Mouse (Mus musculus) embryonic fibroblast, embryonic 13.5 days (primary cell): ENCODE measurements around the gene Mgl2.
"Not testable (repeated sequence)": the region's sequence is repeated elsewhere in the genome, so short reads cannot be mapped to it uniquely, and the experiment has no call there.

Experiments used
- CTCF ChIP-seq: IDR thresholded peaks from 2 replicates; pipeline ENCODE4 v1.5.1; 2011; ENCODE audit warnings: mild to moderate bottlenecking, control low read depth, low read length, moderate library complexity, borderline replicate concordance; ENCODE audit not compliant: insufficient read depth
- POLR2A ChIP-seq: IDR thresholded peaks from 2 replicates; pipeline ENCODE4 v1.6.1; 2011; ENCODE audit warnings: low read depth, mild to moderate bottlenecking, control low read depth, low read length, moderate library complexity

DNA sequence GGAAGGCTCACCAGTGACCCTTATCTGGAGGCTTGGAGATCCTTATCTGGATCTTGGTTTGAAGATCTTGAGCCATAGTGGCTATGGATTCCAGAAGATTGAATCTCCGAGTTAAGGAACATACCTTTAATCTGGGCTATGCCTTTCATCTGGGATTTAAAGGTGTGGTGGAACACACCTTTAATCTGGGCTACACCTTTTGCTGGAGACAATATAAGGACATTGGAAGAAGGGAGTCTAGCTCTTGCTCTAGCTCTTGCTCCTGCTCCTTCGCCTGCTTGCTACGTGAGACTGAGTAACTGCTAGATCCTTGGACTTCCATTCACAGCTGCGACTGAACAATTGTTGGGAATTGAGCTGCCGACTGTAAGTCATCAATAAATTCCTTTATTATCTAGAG is 25.8 kb downstream of the Mgl2 start, which contains the start of gene Clec10a:
- TF ChIP-seq POLR2A, CTCF: not testable (repeated sequence)
